ENCODE assay signal across 18 mouse cellular contexts in the genomic region with DNA sequence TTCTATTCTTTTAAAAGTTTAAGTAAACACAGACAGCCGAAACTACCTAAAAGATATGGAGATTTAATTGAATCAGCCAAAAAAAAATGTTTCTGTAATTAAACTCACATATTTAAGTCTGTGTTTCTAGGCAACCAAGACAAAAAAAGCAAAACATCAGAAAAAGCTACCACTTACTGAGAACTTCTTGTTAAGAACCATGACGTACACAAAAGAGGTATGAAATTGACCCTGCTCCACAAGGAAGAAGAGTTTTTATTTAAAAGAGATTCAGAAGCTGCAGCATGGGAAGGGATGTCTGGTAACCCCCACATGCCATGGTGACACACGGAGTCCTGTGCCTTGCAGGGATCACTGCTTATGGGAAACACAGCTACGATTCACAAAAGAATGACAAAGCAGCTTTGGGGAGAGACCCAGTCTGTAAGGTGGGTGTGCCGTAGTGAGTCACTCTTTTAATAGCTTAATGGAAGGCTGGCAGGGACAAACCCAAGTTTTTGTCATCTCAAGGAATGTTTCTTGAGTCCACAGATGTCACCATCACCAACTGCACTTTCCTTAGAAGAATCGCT.
DNase-seq lines count a peak whose midpoint lies in the region; ATAC-seq and TF ChIP-seq lines count a peak whose summit lies in the region.
"Had no signal": no experiment of that assay in that cellular context is flagged by ENCODE, and none has a peak within 500 bp of the region (broad histone marks: within the 10 kb centered on the region; RNA-seq: fewer than 3 reads in every experiment).

No protein-coding gene starts in this region.

- no peak for ATAC-seq in megakaryocyte, adult 5-6 weeks (ENCODE audit: poor library complexity, severe bottlenecking)
- ATAC-seq: forebrain, embryonic 13.5 days; inflammation-experienced regulatory T-cells, adult 6 months had no signal

- intact Hi-C loops in left cerebral cortex, adult 2 months (cut with DNase I) = loop anchor here (5.0 kb wide), 1 partner anchor 72 kb away; a partner anchor contains a TSS
- intact Hi-C loops in left cerebral cortex, postnatal 36 days (cut with DNase I) = no loop called here

- no peak for TF ChIP-seq CTCF in left cerebral cortex, adult 2 months (IDR thresholded peaks at IDR 0.05)

- H3K27ac ChIP-seq in left cerebral cortex, adult 2 months = peak overlapping the region; percentile 53; the same call in 1 of the 2 replicates
- H3K27ac ChIP-seq: forebrain, embryonic 13.5 days had no signal

- DNase-seq in embryo, embryonic 11 days = peak; percentile 14
- DNase-seq in embryo, embryonic 9.5 days (ENCODE audit: extremely low spot score) = no peak
- DNase-seq in left cerebral cortex, adult 2 months (ENCODE audit: extremely low spot score in 1 of 2, low spot score in 2 of 2) = peak in 1 of 2 experiments; percentile 16
- DNase-seq in left cerebral cortex, adult 18-20 months (ENCODE audit: low spot score in 2 of 2) = no peak
- DNase-seq in right cerebral cortex, adult 2 months (ENCODE audit: low spot score in 2 of 2) = peak; percentile 48 to 55
- no peak for DNase-seq in right cerebral cortex, postnatal 10 days (ENCODE audit: low spot score in 2 of 2)
- peak; percentile 23 to 34 for DNase-seq in left cerebral cortex, postnatal 36 days (ENCODE audit: low spot score in 2 of 2)
- DNase-seq: adrenal gland, adult 2 months; cerebellum, adult 11-12 months; gastrocnemius, postnatal 10 days; heart, postnatal 14 days; kidney, adult 9 months; kidney, postnatal 4 days; lung, embryonic 14.5 days; thymus, postnatal 14 days had no signal

- H3K4me3 ChIP-seq in left cerebral cortex, adult 2 months = no peak overlapping the region
- H3K4me3 ChIP-seq: forebrain, embryonic 13.5 days had no signal

Comparison
In these comparisons a context has a peak if more than half of its experiments do, and no peak if none do; other contexts are left out.
1. DNase-seq: peak in embryo, embryonic 11 days (single experiment), right cerebral cortex, adult 2 months (2 of 2) and left cerebral cortex, postnatal 36 days (2 of 2); none in embryo, embryonic 9.5 days (single experiment), left cerebral cortex, adult 18-20 months (0 of 2) and right cerebral cortex, postnatal 10 days (0 of 2).